Mouse (Mus musculus) thymus, adult 2 months (tissue): Measurements from ENCODE around the gene Rangrf.

Experiments used
- CTCF ChIP-seq: fragments of 200-500 bp; IDR thresholded peaks from 2 replicates; pipeline ENCODE4 v1.5.1; 2012; ENCODE audit warnings: mild to moderate bottlenecking, control low read depth, low read length, moderate library complexity, borderline replicate concordance; ENCODE audit not compliant: control insufficient read depth, poor library complexity, insufficient read depth; ENCODE audit errors: extremely low read depth
- POLR2A ChIP-seq: fragments of 200-500 bp; IDR thresholded peaks from 2 replicates; pipeline ENCODE4 v1.6.1; 2012; ENCODE audit warnings: mild to moderate bottlenecking, low read length, control low read depth, moderate library complexity; ENCODE audit not compliant: control insufficient read depth, poor library complexity, insufficient read depth; ENCODE audit errors: extremely low read depth

DNA sequence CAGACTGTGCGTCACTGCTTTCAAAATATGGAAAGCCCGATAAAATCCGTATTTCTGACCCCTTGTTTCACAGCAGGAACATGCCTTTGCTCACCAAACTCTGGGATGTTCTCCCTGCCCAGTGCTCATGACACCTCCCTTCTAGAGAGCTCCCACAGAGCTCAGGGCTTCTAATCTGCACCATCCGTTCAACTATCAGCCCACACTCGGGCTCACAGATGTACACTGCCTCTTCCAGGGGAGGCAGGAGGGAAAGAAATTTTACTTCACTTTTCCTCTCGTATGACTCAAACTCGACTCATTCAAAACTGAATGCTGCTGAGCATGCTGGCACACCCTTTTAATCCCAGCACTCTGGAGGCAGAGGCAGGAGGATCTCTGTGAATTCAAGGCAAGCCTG, 30.2 kb upstream of the Rangrf start:
- TF ChIP-seq CTCF (no peak), POLR2A (no peak)
